Mouse (Mus musculus): Measurements from ENCODE around the gene Dohh. TPM values are rescaled to one million over a fixed set of nuclear protein-coding genes. Genes with fewer than 3 reads are reported as not detected.

Dohh gene
- polyA plus RNA-seq, 1 experiment: 123 TPM

DNA sequence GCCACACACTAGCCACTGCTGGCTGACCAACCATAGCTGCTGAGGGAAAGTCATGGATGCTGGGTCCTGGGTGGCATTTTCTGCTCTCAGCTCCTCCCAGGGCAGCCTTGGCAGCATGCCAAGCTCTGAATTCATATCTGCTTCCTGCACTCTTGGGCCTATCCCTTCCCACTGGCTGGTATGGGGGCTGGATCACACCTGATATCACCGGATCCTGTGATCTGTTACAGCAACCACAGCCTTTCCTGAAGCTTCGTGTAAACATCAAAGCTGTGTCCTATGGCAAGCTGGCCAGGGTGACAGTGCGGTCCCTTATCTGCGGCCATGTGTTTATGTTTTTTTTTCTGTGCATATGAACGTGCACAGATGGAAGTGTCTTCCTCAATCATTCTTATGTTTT, 2.2 kb upstream of the Dohh start:
- DNase-seq: no peak
- peaks cover 34% of the 10 kb centered on the region for H3K4me1 ChIP-seq (replicated peaks; ENCODE audit: control insufficient read depth, insufficient read depth, low read length)
- H3K4me3 ChIP-seq (ENCODE audit: control insufficient read depth, insufficient read depth, low read length): no peak overlapping the region
- no peaks in the 10 kb centered on the region for H3K27me3 ChIP-seq (ENCODE audit: control insufficient read depth, insufficient read depth, low read length)
- peak overlapping the region; percentile 6; the same call in 1 of the 2 replicates for H3K27ac ChIP-seq (ENCODE audit: control insufficient read depth, insufficient read depth, low read length)
- H3K36me3 ChIP-seq (ENCODE audit: control insufficient read depth, insufficient read depth, low read length): peaks cover under 1% of the 10 kb centered on the region; the same call in 1 of the 2 replicates
- TF ChIP-seq CTCF (IDR thresholded peaks at IDR 0.05; ENCODE audit: borderline replicate concordance, control insufficient read depth, extremely low read depth, insufficient read depth, low read length, poor library complexity): no peak
- no peak for TF ChIP-seq POLR2A (IDR thresholded peaks at IDR 0.05; ENCODE audit: control insufficient read depth, extremely low read depth, insufficient read depth, low read length, poor library complexity)
- WGBS: 4% methylated on average over 5 of the region's 5 CpGs

DNA sequence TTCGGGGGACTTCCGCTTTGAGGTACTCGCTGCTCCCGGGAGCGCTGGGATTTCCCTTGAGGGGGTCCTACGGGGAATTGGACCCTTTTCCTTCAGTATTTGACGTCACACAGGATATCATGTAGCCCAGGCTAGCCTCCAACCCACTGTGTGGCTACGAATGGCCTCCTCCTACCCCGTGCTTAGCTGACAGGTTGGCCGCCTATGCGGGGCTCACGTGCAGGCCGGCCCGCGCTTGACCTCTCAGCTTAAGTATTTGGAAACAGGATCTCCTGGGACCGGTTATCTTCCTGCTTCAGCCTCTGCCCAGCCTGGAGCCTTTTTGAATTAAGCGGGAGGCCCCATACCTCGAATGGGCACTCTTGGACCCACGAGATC, 366 bp downstream of the Dohh start:
- under 1% methylated on average over 19 of the region's 19 CpGs for WGBS
- Histone ChIP-seq H3K4me3 (ENCODE audit: control insufficient read depth, insufficient read depth, low read length) (peak overlapping the region; percentile 68), H3K4me1 (replicated peaks; ENCODE audit: control insufficient read depth, insufficient read depth, low read length) (peaks cover 21% of the 10 kb centered on the region), H3K27ac (ENCODE audit: control insufficient read depth, insufficient read depth, low read length) (peak overlapping the region; percentile 17; the same call in 1 of the 2 replicates), H3K27me3 (ENCODE audit: control insufficient read depth, insufficient read depth, low read length) (no peaks in the 10 kb centered on the region), H3K36me3 (ENCODE audit: control insufficient read depth, insufficient read depth, low read length) (peaks cover 10% of the 10 kb centered on the region)
- no peak for TF ChIP-seq POLR2A (IDR thresholded peaks at IDR 0.05; ENCODE audit: control insufficient read depth, extremely low read depth, insufficient read depth, low read length, poor library complexity)
- TF ChIP-seq CTCF (IDR thresholded peaks at IDR 0.05; ENCODE audit: borderline replicate concordance, control insufficient read depth, extremely low read depth, insufficient read depth, low read length, poor library complexity): no peak
- DNase-seq: no peak

DNA sequence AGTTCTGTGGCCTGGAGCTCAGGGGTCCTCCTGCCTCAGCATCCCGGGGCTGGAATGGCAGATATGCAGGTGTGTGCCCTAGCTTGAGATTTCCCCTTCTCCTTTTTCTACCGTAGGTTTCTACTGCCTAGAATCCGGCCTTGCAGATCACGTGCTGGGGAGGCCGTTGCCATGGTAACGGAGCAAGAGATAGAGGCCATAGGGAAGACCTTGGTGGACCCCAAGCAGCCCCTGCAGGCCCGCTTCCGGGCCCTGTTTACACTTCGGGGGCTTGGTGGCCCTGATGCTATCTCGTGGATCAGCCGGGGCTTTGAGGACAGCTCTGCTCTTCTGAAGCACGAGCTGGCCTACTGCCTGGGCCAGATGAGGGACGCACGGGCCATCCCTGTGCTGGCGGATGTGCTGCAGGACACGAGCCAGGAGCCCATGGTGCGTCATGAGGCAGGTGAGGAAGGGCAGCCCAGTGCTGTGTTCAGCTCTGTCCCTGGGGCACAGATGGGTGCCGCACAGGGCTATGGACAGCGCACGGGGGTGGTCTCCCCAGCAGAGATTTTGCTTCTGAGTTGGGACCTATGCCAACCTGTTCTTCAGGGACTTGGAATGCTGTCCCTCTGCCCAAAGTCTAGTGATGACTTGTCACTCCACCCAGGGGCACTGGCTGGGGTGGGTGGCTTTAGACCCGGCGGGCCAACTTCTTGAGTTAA, 1.5 kb downstream of the Dohh start:
- H3K27ac ChIP-seq (ENCODE audit: control insufficient read depth, insufficient read depth, low read length): no peak overlapping the region
- H3K36me3 ChIP-seq (ENCODE audit: control insufficient read depth, insufficient read depth, low read length): peaks cover 10% of the 10 kb centered on the region
- TF ChIP-seq CTCF (IDR thresholded peaks at IDR 0.05; ENCODE audit: borderline replicate concordance, control insufficient read depth, extremely low read depth, insufficient read depth, low read length, poor library complexity) (no peak), POLR2A (IDR thresholded peaks at IDR 0.05; ENCODE audit: control insufficient read depth, extremely low read depth, insufficient read depth, low read length, poor library complexity) (no peak)
- H3K4me3 ChIP-seq (ENCODE audit: control insufficient read depth, insufficient read depth, low read length): no peak overlapping the region
- no peak for DNase-seq
- H3K4me1 ChIP-seq (replicated peaks; ENCODE audit: control insufficient read depth, insufficient read depth, low read length): peaks cover 21% of the 10 kb centered on the region
- WGBS: 87% methylated on average over 22 of the region's 22 CpGs
- H3K27me3 ChIP-seq (ENCODE audit: control insufficient read depth, insufficient read depth, low read length): no peaks in the 10 kb centered on the region

DNA sequence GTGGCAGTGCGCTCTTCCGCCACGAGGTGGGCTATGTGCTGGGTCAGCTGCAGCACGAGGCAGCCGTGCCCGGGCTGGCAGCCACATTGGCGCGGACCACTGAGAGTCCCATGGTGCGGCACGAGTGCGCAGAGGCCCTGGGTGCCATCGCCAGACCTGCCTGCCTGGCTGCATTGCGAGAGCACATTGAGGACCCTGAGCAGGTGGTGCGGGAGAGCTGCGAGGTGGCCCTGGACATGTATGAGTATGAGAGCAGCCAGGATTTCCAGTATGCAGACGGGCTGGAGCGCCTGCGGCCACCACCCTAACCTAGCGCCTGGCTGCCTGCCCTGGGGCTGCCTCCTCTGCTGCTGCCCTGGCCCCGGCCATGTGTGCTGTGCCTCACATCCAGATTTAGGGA, 3.5 kb downstream of the Dohh start:
- peaks cover 16% of the 10 kb centered on the region for H3K4me1 ChIP-seq (replicated peaks; ENCODE audit: control insufficient read depth, insufficient read depth, low read length)
- DNase-seq: no peak
- WGBS: 98% methylated on average over 20 of the region's 20 CpGs
- H3K4me3 ChIP-seq (ENCODE audit: control insufficient read depth, insufficient read depth, low read length): no peak overlapping the region
- peaks cover 10% of the 10 kb centered on the region for H3K36me3 ChIP-seq (ENCODE audit: control insufficient read depth, insufficient read depth, low read length)
- no peaks in the 10 kb centered on the region for H3K27me3 ChIP-seq (ENCODE audit: control insufficient read depth, insufficient read depth, low read length)
- no peak overlapping the region for H3K27ac ChIP-seq (ENCODE audit: control insufficient read depth, insufficient read depth, low read length)
- no peak for TF ChIP-seq CTCF (IDR thresholded peaks at IDR 0.05; ENCODE audit: borderline replicate concordance, control insufficient read depth, extremely low read depth, insufficient read depth, low read length, poor library complexity)
- no peak for TF ChIP-seq POLR2A (IDR thresholded peaks at IDR 0.05; ENCODE audit: control insufficient read depth, extremely low read depth, insufficient read depth, low read length, poor library complexity)

DNA sequence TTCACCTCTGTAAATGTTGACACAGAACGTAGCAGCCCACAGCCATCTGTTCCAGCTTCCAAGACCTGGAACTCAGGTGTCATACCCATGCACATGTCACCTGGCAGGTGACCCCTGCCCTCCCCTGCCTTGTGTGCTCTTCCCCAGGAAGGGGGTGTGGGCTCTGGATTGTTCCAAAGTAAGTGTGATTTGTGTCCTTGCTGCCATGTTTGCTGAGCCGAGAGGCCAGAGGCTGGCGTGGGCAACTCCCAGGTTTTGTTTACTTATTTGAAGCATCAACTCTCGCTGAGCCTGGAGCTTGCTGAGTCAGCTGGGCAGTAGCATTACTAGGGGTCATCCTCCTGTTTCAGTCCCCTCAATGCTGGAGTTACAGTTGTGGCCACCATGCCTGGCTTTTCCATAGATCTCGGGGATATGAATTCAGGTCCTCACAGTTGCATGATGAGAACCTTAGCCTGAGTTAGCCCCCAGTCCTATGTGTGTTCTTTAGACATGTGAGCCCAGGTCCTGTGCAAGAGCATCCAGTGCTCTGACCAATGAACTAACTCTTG, 4.4 kb downstream of the Dohh start, which contains the start of gene Gm48552:
Gm48552 (plus strand) TSS at position 501 of the 551 bp plus-strand sequence.
- WGBS: 93% methylated on average over 5 of the region's 5 CpGs

DNA sequence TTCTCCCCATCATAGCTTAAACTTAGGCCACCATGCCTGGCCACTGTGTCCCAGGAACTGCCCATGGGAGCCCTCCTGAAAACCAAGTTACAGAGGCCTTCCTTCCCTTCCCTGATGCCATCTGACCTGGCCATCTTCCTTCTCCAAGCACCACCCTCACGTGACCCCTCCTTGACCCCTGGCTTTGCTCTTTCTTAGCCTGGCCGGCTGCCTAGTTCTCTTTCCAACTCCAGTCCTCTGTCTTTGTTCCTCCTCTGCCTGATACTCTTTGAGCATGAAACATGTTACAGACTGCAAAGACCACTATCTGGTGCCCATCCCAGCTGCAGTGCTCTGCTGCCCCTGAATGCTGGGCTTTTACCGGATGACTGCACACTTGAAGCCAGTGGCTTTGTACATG, 5.1 kb downstream of the Dohh start:
- TF ChIP-seq POLR2A (IDR thresholded peaks at IDR 0.05; ENCODE audit: control insufficient read depth, extremely low read depth, insufficient read depth, low read length, poor library complexity) (no peak), CTCF (IDR thresholded peaks at IDR 0.05; ENCODE audit: borderline replicate concordance, control insufficient read depth, extremely low read depth, insufficient read depth, low read length, poor library complexity) (no peak)
- 97% methylated on average over 3 of the region's 3 CpGs for WGBS
- DNase-seq: no peak
- Histone ChIP-seq H3K36me3 (ENCODE audit: control insufficient read depth, insufficient read depth, low read length) (peaks cover 10% of the 10 kb centered on the region), H3K4me1 (replicated peaks; ENCODE audit: control insufficient read depth, insufficient read depth, low read length) (peaks cover 30% of the 10 kb centered on the region), H3K4me3 (ENCODE audit: control insufficient read depth, insufficient read depth, low read length) (no peak overlapping the region), H3K27ac (ENCODE audit: control insufficient read depth, insufficient read depth, low read length) (no peak overlapping the region), H3K27me3 (ENCODE audit: control insufficient read depth, insufficient read depth, low read length) (no peaks in the 10 kb centered on the region)

More for the DNA sequence above, 4.4 kb downstream of the Dohh start, which contains the start of gene Gm48552:
- H3K27ac ChIP-seq (ENCODE audit: control insufficient read depth, insufficient read depth, low read length): no peak within 1 kb of the TSS
- H3K27me3 ChIP-seq (ENCODE audit: control insufficient read depth, insufficient read depth, low read length): no peaks in the 10 kb centered on the region
- DNase-seq: no peak
- peaks cover 10% of the 10 kb centered on the region for H3K36me3 ChIP-seq (ENCODE audit: control insufficient read depth, insufficient read depth, low read length)
- H3K4me3 ChIP-seq (ENCODE audit: control insufficient read depth, insufficient read depth, low read length): no peak within 1 kb of the TSS
- H3K4me1 ChIP-seq (replicated peaks; ENCODE audit: control insufficient read depth, insufficient read depth, low read length): peaks cover 24% of the 10 kb centered on the region
- TF ChIP-seq POLR2A (IDR thresholded peaks at IDR 0.05; ENCODE audit: control insufficient read depth, extremely low read depth, insufficient read depth, low read length, poor library complexity) (no peak), CTCF (IDR thresholded peaks at IDR 0.05; ENCODE audit: borderline replicate concordance, control insufficient read depth, extremely low read depth, insufficient read depth, low read length, poor library complexity) (no peak)

Data from thymus, adult 2 months (tissue).